Mouse (Mus musculus): ENCODE results near the gene Smoc1. TPM values are rescaled to one million over a fixed set of nuclear protein-coding genes. Genes with fewer than 3 reads are reported as not detected.
A peak's percentile ranks its signal among the peaks of the same experiment; 100 is the strongest.

Gene Smoc1
- total RNA-seq, 1 experiment from 2014 or later: 0.79 TPM

DNA sequence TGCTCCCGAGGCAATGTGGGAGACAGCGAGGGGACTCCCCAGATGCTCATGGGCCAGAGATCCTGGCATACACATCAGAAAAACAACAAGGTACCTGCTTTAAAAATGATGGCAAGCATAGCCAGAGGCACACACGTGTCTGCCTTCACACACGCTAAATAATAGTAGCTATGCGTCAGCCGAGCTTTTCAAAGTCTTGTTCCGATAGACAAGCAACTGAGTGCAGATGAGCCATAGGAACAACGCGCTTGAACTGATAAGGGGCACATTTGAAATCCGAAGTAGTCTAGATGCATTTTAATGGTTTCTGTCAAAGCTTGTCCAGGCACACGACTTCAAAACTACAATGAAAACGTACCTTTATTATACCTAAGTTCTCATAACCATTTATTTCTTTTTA lies 9.0 kb upstream of the Smoc1 start:
- no peak for ATAC-seq (replicated peaks in 1 of 2; ENCODE audit: insufficient read depth in 1 of 2, low FRiP score in 2 of 2, low TSS enrichment in 1 of 2, low read depth in 1 of 2, poor library complexity in 2 of 2, severe bottlenecking in 2 of 2)

GRCm38 (mm10) chr12:81018516-81019279 lies 7.9 kb upstream of the Smoc1 start:
- no peak for ATAC-seq (replicated peaks in 1 of 2; ENCODE audit: insufficient read depth in 1 of 2, low FRiP score in 2 of 2, low TSS enrichment in 1 of 2, low read depth in 1 of 2, poor library complexity in 2 of 2, severe bottlenecking in 2 of 2)

DNA sequence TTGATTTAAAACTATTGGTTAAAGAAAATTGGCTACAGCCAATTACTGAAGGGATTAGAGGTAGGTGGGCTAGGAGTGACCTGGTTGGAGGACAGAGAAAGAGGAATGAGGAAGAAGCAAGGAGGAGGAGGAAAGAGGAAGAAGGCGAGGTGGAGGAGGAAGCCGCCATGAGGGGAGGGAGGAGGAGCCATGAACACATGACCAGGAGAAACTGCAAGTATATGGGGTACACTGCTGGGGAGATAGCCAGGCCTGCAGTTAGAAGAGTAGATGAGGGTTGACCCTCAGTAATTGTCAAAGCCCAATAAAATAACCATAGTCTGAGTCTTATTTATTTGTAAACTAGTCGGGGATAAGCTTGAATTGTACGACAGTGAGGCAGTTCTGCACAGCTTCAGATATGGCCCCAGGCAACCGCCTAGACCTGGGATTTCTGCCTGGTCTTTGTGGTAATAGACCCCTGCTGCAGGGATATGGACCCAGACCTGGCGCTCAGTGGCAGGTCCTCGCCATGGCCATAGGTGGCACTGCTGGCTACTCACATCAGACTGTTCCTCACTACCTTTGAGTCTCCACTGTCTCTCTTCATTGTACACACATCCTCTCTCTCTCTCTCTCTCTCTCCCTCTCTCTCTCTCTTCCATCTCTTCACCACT lies 7.2 kb upstream of the Smoc1 start:
- ATAC-seq (replicated peaks in 1 of 2; ENCODE audit: insufficient read depth in 1 of 2, low FRiP score in 2 of 2, low TSS enrichment in 1 of 2, low read depth in 1 of 2, poor library complexity in 2 of 2, severe bottlenecking in 2 of 2): no peak; a peak in 1 of 4 replicates

GRCm38 (mm10) chr12:81024407-81024806 lies 2.2 kb upstream of the Smoc1 start:
- no peak for ATAC-seq (replicated peaks in 1 of 2; ENCODE audit: insufficient read depth in 1 of 2, low FRiP score in 2 of 2, low TSS enrichment in 1 of 2, low read depth in 1 of 2, poor library complexity in 2 of 2, severe bottlenecking in 2 of 2)

GRCm38 (mm10) chr12:81024993-81025392 lies 1.6 kb upstream of the Smoc1 start:
- no peak for ATAC-seq (replicated peaks in 1 of 2; ENCODE audit: insufficient read depth in 1 of 2, low FRiP score in 2 of 2, low TSS enrichment in 1 of 2, low read depth in 1 of 2, poor library complexity in 2 of 2, severe bottlenecking in 2 of 2)

- peak; percentile 51 to 64 for ATAC-seq (replicated peaks in 1 of 2; ENCODE audit: insufficient read depth in 1 of 2, low FRiP score in 2 of 2, low TSS enrichment in 1 of 2, low read depth in 1 of 2, poor library complexity in 2 of 2, severe bottlenecking in 2 of 2)
These were observed 661 bp downstream of the Smoc1 start for GRCm38 (mm10) chr12:81026995-81027942.

DNA sequence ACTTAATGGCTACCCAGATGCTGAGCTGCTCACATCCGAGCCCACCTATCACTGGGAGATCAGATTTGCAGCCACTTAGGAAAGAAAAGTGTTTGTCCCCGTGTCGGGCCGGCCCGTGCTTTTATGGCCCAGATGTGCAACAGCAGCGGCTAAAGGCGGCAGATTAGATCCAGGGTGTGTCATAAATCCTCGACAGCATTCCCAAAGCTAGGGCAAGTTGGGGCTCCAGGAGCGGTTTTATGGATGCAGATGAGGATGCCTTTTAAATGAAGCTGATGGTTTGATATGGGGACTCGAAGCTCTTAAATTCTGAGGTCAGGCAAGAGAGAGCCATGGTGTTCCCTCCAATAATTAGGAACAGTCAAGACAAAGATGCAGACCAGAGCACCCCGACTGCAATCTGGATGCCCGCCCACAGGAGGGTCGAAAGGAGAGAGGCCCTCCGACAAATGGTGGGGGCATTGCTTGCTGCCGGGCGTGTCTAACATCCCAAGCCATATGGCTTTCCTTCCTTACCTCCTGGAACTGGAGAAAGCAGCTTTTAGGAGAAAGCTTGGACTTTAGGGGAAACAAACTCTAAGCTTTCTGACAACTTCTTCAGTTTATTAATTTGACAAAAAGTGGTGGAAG lies 1.8 kb downstream of the Smoc1 start:
- no peak for ATAC-seq (replicated peaks in 1 of 2; ENCODE audit: insufficient read depth in 1 of 2, low FRiP score in 2 of 2, low TSS enrichment in 1 of 2, low read depth in 1 of 2, poor library complexity in 2 of 2, severe bottlenecking in 2 of 2)

GRCm38 (mm10) chr12:81029731-81030130 lies 3.1 kb downstream of the Smoc1 start:
- ATAC-seq (replicated peaks in 1 of 2; ENCODE audit: insufficient read depth in 1 of 2, low FRiP score in 2 of 2, low TSS enrichment in 1 of 2, low read depth in 1 of 2, poor library complexity in 2 of 2, severe bottlenecking in 2 of 2): no peak

DNA sequence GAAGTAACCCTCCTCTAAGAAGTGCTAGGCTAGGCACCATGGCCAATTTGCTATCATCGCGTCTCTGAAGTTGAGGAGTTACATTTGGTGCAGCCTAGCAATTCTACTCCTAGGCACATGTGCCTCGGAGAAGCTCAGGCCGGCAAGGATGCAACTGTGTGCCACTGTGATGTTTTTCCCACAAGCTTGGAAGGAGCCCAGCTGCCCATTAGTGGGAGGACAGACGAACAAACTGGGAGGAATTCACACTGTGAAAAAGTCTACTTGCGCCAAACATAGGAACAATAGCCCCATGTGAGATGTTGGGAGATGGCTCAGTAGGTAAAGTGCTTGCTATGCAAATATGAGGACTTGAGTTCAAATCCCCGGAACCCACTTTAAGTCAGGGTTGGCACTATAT lies 5.0 kb downstream of the Smoc1 start:
- no peak for ATAC-seq (replicated peaks in 1 of 2; ENCODE audit: insufficient read depth in 1 of 2, low FRiP score in 2 of 2, low TSS enrichment in 1 of 2, low read depth in 1 of 2, poor library complexity in 2 of 2, severe bottlenecking in 2 of 2)

- no peak for ATAC-seq (replicated peaks in 1 of 2; ENCODE audit: insufficient read depth in 1 of 2, low FRiP score in 2 of 2, low TSS enrichment in 1 of 2, low read depth in 1 of 2, poor library complexity in 2 of 2, severe bottlenecking in 2 of 2)
These were observed 6.9 kb downstream of the Smoc1 start for GRCm38 (mm10) chr12:81033389-81034041.

- no peak for ATAC-seq (replicated peaks in 1 of 2; ENCODE audit: insufficient read depth in 1 of 2, low FRiP score in 2 of 2, low TSS enrichment in 1 of 2, low read depth in 1 of 2, poor library complexity in 2 of 2, severe bottlenecking in 2 of 2)
These were observed 7.4 kb downstream of the Smoc1 start for GRCm38 (mm10) chr12:81034042-81034417.

DNA sequence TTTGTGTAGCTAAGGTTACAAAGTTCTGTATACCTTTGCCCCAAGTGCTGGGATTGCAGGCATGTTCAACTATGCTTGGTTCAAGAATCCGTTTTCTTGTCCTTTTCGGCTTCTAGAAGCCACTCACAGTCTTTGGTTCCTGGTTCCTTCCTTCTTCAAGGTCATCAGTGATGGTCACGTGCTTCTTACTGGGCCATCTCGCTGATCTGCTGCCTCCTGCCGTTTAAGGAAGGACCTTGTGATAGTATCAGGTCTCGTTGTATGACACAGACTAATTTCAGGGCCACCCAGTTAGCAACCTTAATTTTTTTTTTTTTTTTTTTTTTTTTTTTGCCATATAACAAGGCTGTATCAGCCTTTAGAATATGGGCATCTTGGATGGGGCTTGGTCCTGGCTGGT lies 9.2 kb downstream of the Smoc1 start:
- ATAC-seq (replicated peaks in 1 of 2; ENCODE audit: insufficient read depth in 1 of 2, low FRiP score in 2 of 2, low TSS enrichment in 1 of 2, low read depth in 1 of 2, poor library complexity in 2 of 2, severe bottlenecking in 2 of 2): no peak

GRCm38 (mm10) chr12:81043616-81044015 lies 17.0 kb downstream of the Smoc1 start:
- no peak for ATAC-seq (replicated peaks in 1 of 2; ENCODE audit: insufficient read depth in 1 of 2, low FRiP score in 2 of 2, low TSS enrichment in 1 of 2, low read depth in 1 of 2, poor library complexity in 2 of 2, severe bottlenecking in 2 of 2)

- ATAC-seq (replicated peaks in 1 of 2; ENCODE audit: insufficient read depth in 1 of 2, low FRiP score in 2 of 2, low TSS enrichment in 1 of 2, low read depth in 1 of 2, poor library complexity in 2 of 2, severe bottlenecking in 2 of 2): no peak
These were observed 20.3 kb downstream of the Smoc1 start for GRCm38 (mm10) chr12:81046926-81047325.

- ATAC-seq (replicated peaks in 1 of 2; ENCODE audit: insufficient read depth in 1 of 2, low FRiP score in 2 of 2, low TSS enrichment in 1 of 2, low read depth in 1 of 2, poor library complexity in 2 of 2, severe bottlenecking in 2 of 2): no peak
These were observed 23.1 kb downstream of the Smoc1 start for GRCm38 (mm10) chr12:81049661-81050060.

DNA sequence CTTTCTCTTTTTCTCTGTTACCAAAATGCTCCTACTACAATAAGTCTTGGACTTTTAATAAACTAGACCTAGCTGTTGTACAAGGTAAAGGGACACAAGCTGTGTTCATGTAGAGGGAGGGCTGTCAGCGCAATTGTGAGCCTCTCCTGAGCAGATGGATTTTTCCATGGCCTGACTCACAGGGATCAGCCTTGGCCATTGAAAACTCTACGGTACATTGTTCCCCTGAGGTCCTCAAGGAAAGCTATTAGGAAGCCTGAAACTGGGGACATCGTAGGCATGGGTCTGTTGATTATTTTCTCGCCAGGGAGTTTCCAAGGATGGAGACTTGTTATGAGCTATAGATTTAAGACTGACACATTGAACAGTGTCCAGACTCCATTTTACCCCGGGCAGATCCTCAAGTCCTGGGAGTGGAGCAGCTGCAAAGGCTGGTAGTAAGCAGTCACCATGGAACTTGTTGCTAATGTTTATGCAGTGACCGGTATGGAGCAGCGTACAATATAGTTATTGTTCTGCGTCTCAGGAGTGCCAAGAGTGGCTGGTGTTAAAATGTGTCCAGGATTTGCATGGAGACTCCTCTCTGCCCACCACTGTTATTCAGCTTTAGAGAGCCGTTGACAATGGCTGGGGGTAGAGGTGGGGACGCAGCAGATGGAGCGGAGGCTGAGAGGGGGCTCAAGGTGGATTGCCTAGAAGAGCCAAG lies 28.5 kb downstream of the Smoc1 start:
- no peak for ATAC-seq (replicated peaks in 1 of 2; ENCODE audit: insufficient read depth in 1 of 2, low FRiP score in 2 of 2, low TSS enrichment in 1 of 2, low read depth in 1 of 2, poor library complexity in 2 of 2, severe bottlenecking in 2 of 2)

GRCm38 (mm10) chr12:81055811-81056210 lies 29.2 kb downstream of the Smoc1 start:
- no peak for ATAC-seq (replicated peaks in 1 of 2; ENCODE audit: insufficient read depth in 1 of 2, low FRiP score in 2 of 2, low TSS enrichment in 1 of 2, low read depth in 1 of 2, poor library complexity in 2 of 2, severe bottlenecking in 2 of 2)

All from hematopoietic stem cell, adult 5-6 weeks (primary cell).